Mouse (Mus musculus) MEL (cell line): ENCODE results near the gene Mib2. TPM values are rescaled to one million over a fixed set of nuclear protein-coding genes. Genes with fewer than 3 reads are reported as not detected.

Source experiments
- DNase-seq: peaks from one replicate; pipeline ENCODE4 v3.0.0; 2011; ENCODE audit warnings: low read depth, low spot score
- H3K27ac ChIP-seq: 2 replicates; pipeline ENCODE4 v1.5.1; 2012; ENCODE audit warnings: low read depth, mild to moderate bottlenecking, control low read depth, low read length, moderate library complexity; ENCODE audit not compliant: control insufficient read depth
- H3K27me3 ChIP-seq, 2 experiments: fragments of 150-350 bp in 1 of 2; sonication (generic) in 1 of 2; 2 replicates each; pipeline ENCODE4 v1.6.1; 2012; ENCODE audit warnings: low read length in 2 of 2, mild to moderate bottlenecking in 2 of 2, improper control_type of control experiment in 1 of 2, moderate library complexity in 1 of 2; ENCODE audit not compliant: insufficient read depth in 2 of 2, control insufficient read depth in 1 of 2
- H3K36me3 ChIP-seq, 2 experiments: 2 replicates each; pipeline ENCODE4 v1.6.1; 2012 to 2014; ENCODE audit warnings: low read length in 2 of 2, improper control_type of control experiment in 1 of 2, inconsistent platforms in 1 of 2, mild to moderate bottlenecking in 1 of 2; ENCODE audit not compliant: insufficient read depth in 2 of 2, control insufficient read depth in 1 of 2
- H3K4me1 ChIP-seq, 2 experiments: fragments of 150-350 bp in 1 of 2; sonication (generic) in 1 of 2; 2 replicates each; pipeline ENCODE4 v1.6.1; 2012; ENCODE audit warnings: low read length in 2 of 2, improper control_type of control experiment in 1 of 2, mild to moderate bottlenecking in 1 of 2; ENCODE audit not compliant: insufficient read depth in 2 of 2, control insufficient read depth in 1 of 2
- H3K4me3 ChIP-seq, 2 experiments: fragments of 150-350 bp in 1 of 2; sonication (generic) in 1 of 2; 2 replicates each; pipeline ENCODE4 v1.5.1; 2012; ENCODE audit warnings: low read depth in 2 of 2, low read length in 2 of 2, mild to moderate bottlenecking in 2 of 2, moderate library complexity in 2 of 2, control low read depth in 1 of 2, improper control_type of control experiment in 1 of 2; ENCODE audit not compliant: control insufficient read depth in 1 of 2, insufficient read depth in 1 of 2
- H3K79me2 ChIP-seq: 2 replicates; pipeline ENCODE4 v1.6.1; 2012; ENCODE audit warnings: mild to moderate bottlenecking, low read length, moderate library complexity; ENCODE audit not compliant: control insufficient read depth, poor library complexity, insufficient read depth
- H3K9ac ChIP-seq: 2 replicates; pipeline ENCODE4 v1.6.1; 2012; ENCODE audit warnings: low read depth, mild to moderate bottlenecking, control low read depth, low read length, moderate library complexity; ENCODE audit not compliant: control insufficient read depth, poor library complexity, severe bottlenecking
- H3K9me3 ChIP-seq: fragments of 150-350 bp; sonication (generic); replicated peaks from 2 replicates; pipeline ENCODE4 v1.6.1; 2012; ENCODE audit warnings: mild to moderate bottlenecking, low read length, improper control_type of control experiment, moderate library complexity; ENCODE audit not compliant: insufficient read depth
- BHLHE40 ChIP-seq: IDR thresholded peaks from 2 replicates; pipeline ENCODE4 v1.6.1; 2012; ENCODE audit warnings: low read depth, mild to moderate bottlenecking, inconsistent platforms, low read length, improper control_type of control experiment, borderline replicate concordance
- CHD1 ChIP-seq: IDR thresholded peaks from 2 replicates; pipeline ENCODE4 v1.6.1; 2012; ENCODE audit warnings: low read depth, mild to moderate bottlenecking, inconsistent platforms, low read length, improper control_type of control experiment
- CHD2 ChIP-seq: IDR thresholded peaks from 2 replicates; pipeline ENCODE4 v1.6.1; 2011; ENCODE audit warnings: low read length, improper control_type of control experiment
- CTCF ChIP-seq, 3 experiments: IDR thresholded peaks in 2 of 3; conservative IDR thresholded peaks in 1 of 3; 2 replicates each; pipeline ENCODE4 v1.5.1; 2011 to 2012; ENCODE audit warnings: low read length in 3 of 3, low read depth in 2 of 3, mild to moderate bottlenecking in 2 of 3, improper control_type of control experiment in 1 of 3, inconsistent platforms in 1 of 3, mixed read lengths in 1 of 3, moderate library complexity in 1 of 3; ENCODE audit not compliant: control insufficient read depth in 1 of 3, insufficient read depth in 1 of 3, poor library complexity in 1 of 3, severe bottlenecking in 1 of 3
- ELF1 ChIP-seq: IDR thresholded peaks from 2 replicates; pipeline ENCODE4 v1.6.1; 2014; ENCODE audit warnings: low read depth, mild to moderate bottlenecking, inconsistent platforms, low read length, improper control_type of control experiment, moderate library complexity
- EP300 ChIP-seq, 2 experiments: IDR thresholded peaks; 2 replicates each; pipeline ENCODE4 v1.6.1; 2011; ENCODE audit warnings: improper control_type of control experiment in 2 of 2, low read length in 2 of 2, low read depth in 1 of 2, mild to moderate bottlenecking in 1 of 2
- ETS1 ChIP-seq: IDR thresholded peaks from 2 replicates; pipeline ENCODE4 v1.6.1; 2012; ENCODE audit warnings: low read depth, mild to moderate bottlenecking, inconsistent platforms, low read length, improper control_type of control experiment, moderate library complexity
- HCFC1 ChIP-seq: IDR thresholded peaks from 2 replicates; pipeline ENCODE4 v1.6.1; 2012; ENCODE audit warnings: low read depth, mild to moderate bottlenecking, inconsistent platforms, low read length, improper control_type of control experiment, moderate library complexity
- KAT2A ChIP-seq: conservative IDR thresholded peaks from 2 replicates; pipeline ENCODE4 v1.6.1; 2012; ENCODE audit warnings: low read depth, low read length, improper control_type of control experiment, inconsistent platforms
- MAX ChIP-seq: IDR thresholded peaks from 2 replicates; pipeline ENCODE4 v1.6.1; 2011; ENCODE audit warnings: low read length, improper control_type of control experiment
- MAZ ChIP-seq: IDR thresholded peaks from 2 replicates; pipeline ENCODE4 v1.6.1; 2012; ENCODE audit warnings: low read depth, mild to moderate bottlenecking, inconsistent platforms, low read length, improper control_type of control experiment
- MXI1 ChIP-seq: IDR thresholded peaks from 2 replicates; pipeline ENCODE4 v1.6.1; 2011; ENCODE audit warnings: mild to moderate bottlenecking, low read depth, low read length, improper control_type of control experiment
- MYC ChIP-seq: IDR thresholded peaks from 2 replicates; pipeline ENCODE4 v1.6.1; 2011; ENCODE audit warnings: low read depth, mild to moderate bottlenecking, low read length, improper control_type of control experiment, moderate library complexity
- NELFE ChIP-seq: IDR thresholded peaks from 2 replicates; pipeline ENCODE4 v1.6.1; 2011; ENCODE audit warnings: low read depth, low read length, improper control_type of control experiment
- NRF1 ChIP-seq: IDR thresholded peaks from 2 replicates; pipeline ENCODE4 v1.6.1; 2014; ENCODE audit warnings: low read depth, mild to moderate bottlenecking, inconsistent platforms, low read length, improper control_type of control experiment, moderate library complexity; ENCODE audit not compliant: poor library complexity, insufficient read depth, severe bottlenecking
- POLR2A ChIP-seq, 2 experiments: IDR thresholded peaks; 2 replicates each; pipeline ENCODE4 v1.6.1; 2011 to 2012; ENCODE audit warnings: low read length in 2 of 2, mild to moderate bottlenecking in 2 of 2, control low read depth in 1 of 2, improper control_type of control experiment in 1 of 2, low read depth in 1 of 2, moderate library complexity in 1 of 2; ENCODE audit not compliant: control insufficient read depth in 1 of 2, insufficient read depth in 1 of 2, poor library complexity in 1 of 2
- POLR2AphosphoS5 ChIP-seq: IDR thresholded peaks from 2 replicates; pipeline ENCODE4 v1.6.1; 2012; ENCODE audit warnings: low read depth, borderline replicate concordance, mild to moderate bottlenecking, inconsistent platforms, low read length, moderate library complexity, mixed read lengths
- RAD21 ChIP-seq: IDR thresholded peaks from 2 replicates; pipeline ENCODE4 v1.6.1; 2011; ENCODE audit warnings: mild to moderate bottlenecking, low read depth, low read length, improper control_type of control experiment
- RCOR1 ChIP-seq: IDR thresholded peaks from 2 replicates; pipeline ENCODE4 v1.6.1; 2012; ENCODE audit warnings: low read depth, mild to moderate bottlenecking, inconsistent platforms, low read length, improper control_type of control experiment
- SIN3A ChIP-seq: IDR thresholded peaks from 2 replicates; pipeline ENCODE4 v1.6.1; 2012; ENCODE audit warnings: low read length, improper control_type of control experiment, inconsistent platforms
- TBP ChIP-seq: IDR thresholded peaks from 2 replicates; pipeline ENCODE4 v1.8.0; 2011; ENCODE audit warnings: low read depth, low read length, improper control_type of control experiment
- TCF12 ChIP-seq: IDR thresholded peaks from 2 replicates; pipeline ENCODE4 v1.6.1; 2014; ENCODE audit warnings: low read depth, mild to moderate bottlenecking, inconsistent platforms, low read length, improper control_type of control experiment, moderate library complexity
- UBTF ChIP-seq: IDR thresholded peaks from 2 replicates; pipeline ENCODE4 v1.6.1; 2012; ENCODE audit warnings: low read depth, mild to moderate bottlenecking, inconsistent platforms, low read length, improper control_type of control experiment, moderate library complexity, borderline replicate concordance; ENCODE audit not compliant: insufficient read depth
- USF1 ChIP-seq: IDR thresholded peaks from 2 replicates; pipeline ENCODE4 v1.6.1; 2014; ENCODE audit warnings: low read depth, mild to moderate bottlenecking, inconsistent platforms, low read length, improper control_type of control experiment, moderate library complexity
- USF2 ChIP-seq, 2 experiments: IDR thresholded peaks; 2 replicates each; pipeline ENCODE4 v1.6.1; 2011 to 2012; ENCODE audit warnings: improper control_type of control experiment in 2 of 2, low read length in 2 of 2, borderline replicate concordance in 1 of 2, inconsistent platforms in 1 of 2, low read depth in 1 of 2, mild to moderate bottlenecking in 1 of 2; ENCODE audit not compliant: insufficient read depth in 1 of 2
- ZKSCAN1 ChIP-seq: IDR thresholded peaks from 2 replicates; pipeline ENCODE4 v1.6.1; 2012; ENCODE audit warnings: low read depth, mild to moderate bottlenecking, inconsistent platforms, low read length, improper control_type of control experiment, moderate library complexity
- ZMIZ1 ChIP-seq: IDR thresholded peaks from 2 replicates; pipeline ENCODE4 v1.6.1; 2012; ENCODE audit warnings: low read depth, mild to moderate bottlenecking, inconsistent platforms, low read length, improper control_type of control experiment, moderate library complexity
- ZNF384 ChIP-seq: IDR thresholded peaks from 2 replicates; pipeline ENCODE4 v1.6.1; 2012; ENCODE audit warnings: low read depth, mild to moderate bottlenecking, inconsistent platforms, low read length, improper control_type of control experiment
- polyA plus RNA-seq, 2 experiments: library from polyadenylated mRNA; stranded (reverse) in 1 of 2; unstranded in 1 of 2; fragments of >175 nt in 1 of 2; fragments of >200 nt in 1 of 2; gene quantifications; 2 replicates each; pipeline versions ENCODE4 v1.2.1 to v1.2.4; 2012; ENCODE audit warnings: low replicate concordance in 2 of 2, low read depth in 1 of 2; ENCODE audit not compliant: insufficient read length in 2 of 2, insufficient read depth in 1 of 2, missing spikeins in 1 of 2
- total RNA-seq: library from RNA; depleted of rRNA; stranded (reverse); fragments of 300-350 nt; gene quantifications from 2 replicates; pipeline ENCODE4 v1.2.3, GENCODE M21; 2012; rRNA removed

The Mib2 gene
- 21.4 and 27.7 TPM in 2 replicates for total RNA-seq
- 10 to 100 TPM in 1 of 2 experiments, not detected in 1; 38.3 TPM for polyA plus RNA-seq

GRCm38 (mm10) chr4:155668689-155669597, at the start of gene Mib2:
TSS of gene Mib2 (minus strand) at chr4:155669198.
- Histone ChIP-seq H3K27ac (peak within 1 kb of the TSS; percentile 77), H3K4me3 (peak within 1 kb of the TSS; percentile 93 to 98)
- TF ChIP-seq EP300 (IDR thresholded peaks at IDR 0.05; ENCODE audit: low read depth in 1 of 2, low read length in 2 of 2), result no peak
- TF ChIP-seq USF1, result peak; percentile 65
- peak; percentile 71 for TF ChIP-seq ETS1
- TF ChIP-seq MAZ, result peak; percentile 90
- no peak for TF ChIP-seq POLR2AphosphoS5
- peak; percentile 21; the same call in 1 of the 2 replicates for TF ChIP-seq CHD2
- TF ChIP-seq NELFE, result 0 out of 2 replicates have a peak, but pooled peaks have one; percentile 39
- peak; percentile 100 for TF ChIP-seq ELF1
- TF ChIP-seq TCF12, result peak; percentile 52
- TF ChIP-seq NRF1, result peak; percentile 80
- TF ChIP-seq MAX, result no peak; the same call in none of the 2 replicates
- peak; percentile 72 for TF ChIP-seq KAT2A
- no peak for TF ChIP-seq ZMIZ1
- TF ChIP-seq ZKSCAN1, result no peak
- no peak for TF ChIP-seq RCOR1
- TF ChIP-seq CTCF (IDR thresholded peaks at IDR 0.05 in 2 of 3, conservative IDR thresholded peaks at IDR 0.05 in 1 of 3; ENCODE audit: control insufficient read depth in 1 of 3, insufficient read depth in 1 of 3, low read depth in 2 of 3, low read length in 3 of 3, poor library complexity in 1 of 3, severe bottlenecking in 1 of 3), result no peak
- TF ChIP-seq MXI1, result peak; percentile 95
- peak; percentile 94 for TF ChIP-seq HCFC1
- no peak for TF ChIP-seq TBP
- no peak for TF ChIP-seq USF2 (IDR thresholded peaks at IDR 0.05; ENCODE audit: borderline replicate concordance in 1 of 2, insufficient read depth in 1 of 2, low read depth in 1 of 2, low read length in 2 of 2)
- no peak for TF ChIP-seq BHLHE40
- TF ChIP-seq RAD21, result no peak
- peak; percentile 57 for TF ChIP-seq MYC
- TF ChIP-seq CHD1, result no peak
- no peak for TF ChIP-seq UBTF
- peak; percentile 100 for TF ChIP-seq SIN3A
- peak; percentile 50 to 63; a peak in 2 of 4 replicates for TF ChIP-seq POLR2A (IDR thresholded peaks at IDR 0.05; ENCODE audit: control insufficient read depth in 1 of 2, insufficient read depth in 1 of 2, low read depth in 1 of 2, low read length in 2 of 2, poor library complexity in 1 of 2)
- TF ChIP-seq ZNF384, result no peak

More at GRCm38 (mm10) chr4:155668689-155669597, at the start of gene Mib2:
- no peaks in the 10 kb centered on the region for H3K27me3 ChIP-seq
- peak within 1 kb of the TSS; percentile 85 for H3K9ac ChIP-seq
- peaks cover 0 to 2% of the 10 kb centered on the region in 2 experiments; a peak in 1 of 4 replicates for H3K36me3 ChIP-seq
- peaks cover 2 to 3% of the 10 kb centered on the region in 2 experiments; a peak in 1 of 4 replicates for H3K4me1 ChIP-seq
- no peaks in the 10 kb centered on the region for H3K9me3 ChIP-seq
- peak; percentile 98 for DNase-seq
- H3K79me2 ChIP-seq, result peaks cover 5% of the 10 kb centered on the region; the same call in 1 of the 2 replicates
